Mouse (Mus musculus) small intestine, adult 2 months (tissue): ENCODE results near the gene Cmtr2. TPM values are rescaled to one million over a fixed set of nuclear protein-coding genes. Genes with fewer than 3 reads are reported as not detected.

Experiments used
- H3K27ac ChIP-seq: fragments of 200-500 bp; 2 replicates; pipeline ENCODE4 v1.5.1; 2012; ENCODE audit warnings: low read depth, low read length, control low read depth, inconsistent platforms; ENCODE audit not compliant: insufficient read depth
- H3K27me3 ChIP-seq: fragments of 200-500 bp; 2 replicates; pipeline ENCODE4 v1.6.1; 2012; ENCODE audit warnings: mild to moderate bottlenecking, moderate library complexity, low read length, inconsistent platforms; ENCODE audit not compliant: control insufficient read depth, insufficient read depth
- H3K36me3 ChIP-seq: fragments of 200-500 bp; 2 replicates; pipeline ENCODE4 v1.6.1; 2012; ENCODE audit warnings: mild to moderate bottlenecking, low read length, control low read depth, inconsistent platforms; ENCODE audit not compliant: control insufficient read depth, insufficient read depth
- H3K4me1 ChIP-seq: fragments of 200-500 bp; 2 replicates; pipeline ENCODE4 v1.6.1; 2012; ENCODE audit warnings: low read length, inconsistent platforms, mixed read lengths; ENCODE audit not compliant: control insufficient read depth, insufficient read depth, insufficient read length
- H3K4me3 ChIP-seq: fragments of 200-500 bp; 2 replicates; pipeline ENCODE4 v1.5.1; 2012; ENCODE audit warnings: low read depth, mild to moderate bottlenecking, control low read depth, inconsistent platforms, low read length, moderate library complexity
- CTCF ChIP-seq: fragments of 200-500 bp; IDR thresholded peaks from 2 replicates; pipeline ENCODE4 v1.5.1; 2012; ENCODE audit warnings: low read depth, mild to moderate bottlenecking, control low read depth, inconsistent platforms, low read length, moderate library complexity, mixed read lengths; ENCODE audit not compliant: insufficient replicate concordance, insufficient read length; ENCODE audit errors: extremely low read depth
- POLR2A ChIP-seq: fragments of 200-500 bp; IDR thresholded peaks from 2 replicates; pipeline ENCODE4 v1.6.1; 2012; ENCODE audit warnings: low read depth, mild to moderate bottlenecking, control low read depth, inconsistent platforms, low read length, moderate library complexity
- WGBS: fragments of 180-500 bp; shearing (Covaris S2); methylation state at CpG from one replicate; pipeline ENCODE4 v1.1.7; 2018; 5-methylcytosine and 5-hydroxymethylcytosine counted together
- polyA plus RNA-seq: library from polyadenylated mRNA; depleted of rRNA; stranded (reverse); fragments of >200 nt; gene quantifications from 2 replicates; pipeline ENCODE4 v1.2.3, GENCODE M21; 2012; rRNA removed

Cmtr2 gene
- polyA plus RNA-seq, 1 experiment = 1.2 TPM

- Histone ChIP-seq H3K27ac (no peak overlapping the region), H3K36me3 (no peaks in the 10 kb centered on the region), H3K27me3 (no peaks in the 10 kb centered on the region), H3K4me3 (no peak overlapping the region), H3K4me1 (no peaks in the 10 kb centered on the region)
- no peak for TF ChIP-seq CTCF
- TF ChIP-seq POLR2A = no peak
- WGBS = 63% methylated on average over 4 of the region's 4 CpGs
Measured at GRCm38 (mm10) chr8:110253986-110254385, 38.5 kb downstream of the Cmtr2 start.

- TF ChIP-seq POLR2A = no peak
- no peak for TF ChIP-seq CTCF
- 65% methylated on average over 11 of the region's 11 CpGs for WGBS
Measured at GRCm38 (mm10) chr8:110265796-110266305, 50.4 kb downstream of the Cmtr2 start.

GRCm38 (mm10) chr8:110266741-110267140 is 51.3 kb downstream of the Cmtr2 start, which contains the start of gene Hydin:
Hydin (plus strand) TSS chr8:110266977.
- Histone ChIP-seq H3K4me3 (peak within 1 kb of the TSS; percentile 5; the same call in 1 of the 2 replicates), H3K36me3 (no peaks in the 10 kb centered on the region), H3K4me1 (no peaks in the 10 kb centered on the region; the same call in 1 of the 2 replicates), H3K27me3 (peaks cover 3% of the 10 kb centered on the region; the same call in 1 of the 2 replicates), H3K27ac (no peak within 1 kb of the TSS)
- no peak for TF ChIP-seq POLR2A
- no peak for TF ChIP-seq CTCF
- 2% methylated on average over 15 of the region's 15 CpGs for WGBS

More at GRCm38 (mm10) chr8:110265796-110266305, 50.4 kb downstream of the Cmtr2 start:
- Histone ChIP-seq H3K27ac (no peak overlapping the region), H3K4me1 (no peaks in the 10 kb centered on the region; the same call in 1 of the 2 replicates), H3K4me3 (no peak overlapping the region), H3K36me3 (no peaks in the 10 kb centered on the region), H3K27me3 (peaks cover 3% of the 10 kb centered on the region; the same call in 1 of the 2 replicates)

- TF ChIP-seq CTCF (no peak), POLR2A (no peak)
- Histone ChIP-seq H3K4me3 (no peak overlapping the region), H3K4me1 (no peaks in the 10 kb centered on the region; the same call in 1 of the 2 replicates), H3K27ac (no peak overlapping the region), H3K36me3 (no peaks in the 10 kb centered on the region), H3K27me3 (peaks cover 3% of the 10 kb centered on the region; the same call in 1 of the 2 replicates)
- WGBS = 8% methylated on average over 12 of the region's 12 CpGs
Measured at GRCm38 (mm10) chr8:110267268-110267667, 51.8 kb downstream of the Cmtr2 start.

- WGBS = 81% methylated on average over 4 of the region's 4 CpGs
- Histone ChIP-seq H3K4me1 (no peaks in the 10 kb centered on the region; the same call in 1 of the 2 replicates), H3K36me3 (no peaks in the 10 kb centered on the region), H3K27me3 (peaks cover 3% of the 10 kb centered on the region; the same call in 1 of the 2 replicates), H3K4me3 (no peak overlapping the region), H3K27ac (no peak overlapping the region)
- TF ChIP-seq POLR2A (no peak), CTCF (no peak)
Measured at GRCm38 (mm10) chr8:110270659-110271058, 55.2 kb downstream of the Cmtr2 start.

- Histone ChIP-seq H3K4me3 (no peak overlapping the region), H3K4me1 (no peaks in the 10 kb centered on the region), H3K27ac (no peak overlapping the region), H3K36me3 (no peaks in the 10 kb centered on the region), H3K27me3 (peaks cover 3% of the 10 kb centered on the region; the same call in 1 of the 2 replicates)
- TF ChIP-seq POLR2A = no peak
- TF ChIP-seq CTCF = no peak
- WGBS = 65% methylated on average over 2 of the region's 2 CpGs
Measured at GRCm38 (mm10) chr8:110273394-110273793, 57.9 kb downstream of the Cmtr2 start.

Other genes with a start within 250 kb of the Cmtr2 start
- 0.13 TPM in 1 of 2 replicates, not detected in the other for gene Tat, start 225.2 kb upstream of the Cmtr2 start, polyA plus RNA-seq
- gene Chst4, start 175.9 kb upstream of the Cmtr2 start, polyA plus RNA-seq = 25.9 and 27.1 TPM in 2 replicates
- gene Zfp612, start 135.9 kb upstream of the Cmtr2 start, polyA plus RNA-seq = 0.39 and 0.53 TPM in 2 replicates
- not detected in 2 replicates for gene Gm21964, start 114.5 kb upstream of the Cmtr2 start, polyA plus RNA-seq
- gene Gm17720, start 112.9 kb upstream of the Cmtr2 start, polyA plus RNA-seq = not detected in 2 replicates
- 1.4 and 3.1 TPM in 2 replicates for gene Calb2, start 47.5 kb upstream of the Cmtr2 start, polyA plus RNA-seq
- not detected in 2 replicates for gene Hydin, start 51.3 kb downstream of the Cmtr2 start, polyA plus RNA-seq